Mouse (Mus musculus) Patski (cell line): ENCODE data around the gene Hnrnpk. TPM values are rescaled to one million over a fixed set of nuclear protein-coding genes. Genes with fewer than 3 reads are reported as not detected.
"Not testable (repeated sequence)": the region's sequence is repeated elsewhere in the genome, so short reads cannot be mapped to it uniquely, and the experiment has no call there.

Source experiments
- ATAC-seq: fragments of 100-300 bp; one replicate; pipeline ENCODE4 v1.8.0; 2021
- CTCF ChIA-PET: fragments of 350-600 bp; sonication (Branson Sonifier 250); formaldehyde crosslinking; loops from one replicate; lab custom pipeline; 2022; ENCODE audit warnings: inconsistent platforms; lab: Charles Lee
- POLR2A ChIA-PET: fragments of 350-600 bp; sonication (Branson Sonifier 250); formaldehyde crosslinking; loops from one replicate; lab custom pipeline; 2022; ENCODE audit warnings: antibody characterized with exemption, inconsistent platforms; lab: Charles Lee
- DNase-seq: peaks from one replicate; pipeline ENCODE4 v3.0.0-alpha.2; 2011; ENCODE audit warnings: low read depth, low spot score
- H3K27me3 ChIP-seq: fragments of 371-371 bp; one replicate; pipeline ENCODE4 v1.5.1; 2021
- CTCF ChIP-seq: fragments of 100-300 bp; IDR thresholded peaks from one replicate; pipeline ENCODE4 v1.5.1; 2021
- in situ Hi-C: fragments of 300-500 bp; cut with MboI; formaldehyde crosslinking; loops from 3 replicates; pipeline ENCODE4 v1.11.1; 2018; ENCODE audit warnings: low pct_unique_long_range_greater_than_20kb, mixed read lengths
- polyA plus RNA-seq: library from polyadenylated mRNA; unstranded; gene quantifications from one replicate; pipeline ENCODE4 v1.2.3, GENCODE M21; 2021

Gene Hnrnpk
- polyA plus RNA-seq, 1 experiment from 2014 or later: 797 TPM

DNA sequence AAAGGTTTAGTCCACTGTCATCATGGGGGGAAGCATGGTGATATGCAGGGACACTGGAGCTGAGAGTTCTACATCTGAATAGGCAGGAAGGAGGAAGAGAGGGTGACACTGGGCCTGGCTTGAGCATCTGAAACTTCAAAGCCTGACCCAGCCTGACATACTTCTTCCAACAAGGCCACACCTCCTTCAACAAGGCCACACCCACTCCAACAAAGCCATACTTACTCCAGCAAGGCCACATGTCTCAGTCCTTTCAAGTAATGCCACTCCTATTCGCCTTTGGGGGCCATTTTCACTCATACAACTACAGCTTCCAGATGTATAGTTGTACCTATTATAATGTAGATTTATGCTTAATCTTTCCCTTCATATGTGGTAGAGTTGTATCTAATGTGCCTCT is 35.5 kb downstream of the Hnrnpk start:
- no peak for ATAC-seq
- TF ChIP-seq CTCF: no peak
- H3K27me3 ChIP-seq: no peaks in the 10 kb centered on the region
- in situ Hi-C loops: no loop called here
- no peak for DNase-seq
- ChIA-PET POLR2A (interaction anchor here (0.6 kb wide), 1 partner anchor 1483 kb away, joined by 3 read pairs; no protein-coding TSS in a partner anchor), CTCF (interaction anchor here (1.2 kb wide), 1 partner anchor 152 kb away, joined by 3 read pairs; no protein-coding TSS in a partner anchor)

DNA sequence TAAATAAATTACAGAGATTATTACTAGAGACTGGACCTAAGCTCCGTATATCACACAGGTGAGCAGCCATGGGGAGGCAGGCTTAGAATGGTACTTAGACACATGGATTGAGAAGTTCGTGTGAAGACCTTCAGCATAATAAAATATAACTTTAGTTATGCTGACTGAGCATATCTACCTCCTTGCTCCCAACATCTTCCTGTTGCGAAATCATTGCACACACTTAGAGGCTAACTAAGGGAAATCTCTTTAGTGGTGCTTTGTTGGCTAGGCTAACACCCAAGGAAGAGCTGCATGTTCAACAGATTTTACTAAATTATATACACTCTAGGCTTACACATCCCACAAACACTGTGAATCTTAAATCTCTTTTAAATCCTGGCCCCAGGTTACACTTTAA is 36.8 kb downstream of the Hnrnpk start:
- in situ Hi-C loops: no loop called here
- DNase-seq: no peak
- no peaks in the 10 kb centered on the region for H3K27me3 ChIP-seq
- ChIA-PET POLR2A (no interaction called here), CTCF (no interaction called here)
- TF ChIP-seq CTCF: no peak
- ATAC-seq: no peak

DNA sequence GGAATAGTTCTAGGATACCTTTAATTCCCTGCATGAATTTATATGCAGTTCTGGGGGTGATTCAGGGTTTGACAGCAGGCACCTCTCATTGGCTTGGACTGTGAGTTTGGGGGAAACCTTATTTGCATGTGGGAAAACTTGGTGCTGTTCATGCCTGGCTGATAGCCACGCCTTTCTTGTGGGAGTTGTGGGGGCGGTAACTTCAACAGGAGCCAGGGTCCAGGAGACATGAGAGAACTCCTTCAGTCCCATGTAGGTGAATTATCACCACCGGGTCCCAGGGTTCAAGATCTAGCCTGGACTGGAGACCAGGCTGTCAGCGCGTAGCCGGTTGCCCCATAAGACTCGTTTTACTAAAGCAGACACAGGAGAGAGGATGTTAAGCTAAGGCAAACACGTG is 38.0 kb downstream of the Hnrnpk start:
- ATAC-seq, in situ Hi-C loops, DNase-seq, H3K27me3 ChIP-seq, POLR2A ChIA-PET, CTCF ChIA-PET: not testable (repeated sequence)

GRCm38 (mm10) chr13:58364353-58365175 is 38.6 kb downstream of the Hnrnpk start:
- no peak for DNase-seq

DNA sequence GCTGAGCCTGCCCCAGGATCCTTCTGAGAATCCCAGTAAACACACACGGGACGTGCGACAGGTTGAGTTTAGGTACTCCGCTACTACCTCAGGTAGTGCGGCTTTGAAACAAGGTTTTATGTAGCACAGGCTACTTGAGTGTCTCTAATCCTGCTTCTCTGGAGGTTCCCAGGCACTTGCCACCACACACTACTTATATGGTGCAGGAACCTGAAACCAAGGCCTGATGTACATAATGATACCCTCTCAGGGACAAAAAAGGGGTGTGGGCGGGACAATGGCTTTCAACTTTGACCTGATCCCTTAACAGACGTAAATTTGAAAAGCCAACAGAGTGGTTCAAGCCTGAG is 43.9 kb downstream of the Hnrnpk start:
- ATAC-seq: peak; percentile 37
- ChIA-PET POLR2A (no interaction called here), CTCF (no interaction called here)
- no peak for TF ChIP-seq CTCF
- no peaks in the 10 kb centered on the region for H3K27me3 ChIP-seq
- in situ Hi-C loops: no loop called here
- DNase-seq: no peak

More at GRCm38 (mm10) chr13:58364353-58365175, 38.6 kb downstream of the Hnrnpk start:
- no peaks in the 10 kb centered on the region for H3K27me3 ChIP-seq
- in situ Hi-C loops: no loop called here
- ChIA-PET CTCF (no interaction called here), POLR2A (no interaction called here)
- ATAC-seq: no peak
- TF ChIP-seq CTCF: no peak

GRCm38 (mm10) chr13:58358629-58359303 is 44.4 kb downstream of the Hnrnpk start, which contains the start of gene Kif27:
Gene Kif27 (minus strand): TSS chr13:58359122.
- ChIA-PET POLR2A (no interaction called here), CTCF (no interaction called here)
- in situ Hi-C loops: no loop called here
- peak; percentile 27 for DNase-seq
- H3K27me3 ChIP-seq: no peaks in the 10 kb centered on the region
- no peak for TF ChIP-seq CTCF
- ATAC-seq: peak; percentile 99

DNA sequence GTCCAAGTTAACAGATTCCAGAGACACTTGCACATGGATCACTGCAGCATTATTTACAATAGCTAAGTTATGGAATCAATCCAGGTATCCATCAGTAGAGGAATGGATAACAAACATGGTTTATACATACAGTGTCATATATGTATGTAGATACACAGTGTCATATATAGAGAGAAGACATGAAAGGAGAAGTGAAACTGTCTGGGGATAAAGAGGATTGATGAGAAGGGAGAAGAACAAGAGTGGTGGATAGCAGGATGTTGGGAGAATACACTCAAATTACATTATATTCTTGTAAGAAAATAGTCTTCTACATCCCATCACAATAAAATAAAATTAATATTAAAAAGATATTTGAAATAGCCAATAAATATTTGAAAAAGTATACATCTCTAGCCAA is 50.1 kb downstream of the Hnrnpk start:
- no peak for ATAC-seq
- no peaks in the 10 kb centered on the region for H3K27me3 ChIP-seq
- POLR2A ChIA-PET: no interaction called here
- DNase-seq: no peak
- no peak for TF ChIP-seq CTCF
- in situ Hi-C loops: no loop called here
- CTCF ChIA-PET: no interaction called here

GRCm38 (mm10) chr13:58350606-58351005 is 52.5 kb downstream of the Hnrnpk start:
- POLR2A ChIA-PET: no interaction called here
- no peak for TF ChIP-seq CTCF
- H3K27me3 ChIP-seq: no peaks in the 10 kb centered on the region
- in situ Hi-C loops: no loop called here
- CTCF ChIA-PET: no interaction called here
- ATAC-seq: no peak
- DNase-seq: no peak

DNA sequence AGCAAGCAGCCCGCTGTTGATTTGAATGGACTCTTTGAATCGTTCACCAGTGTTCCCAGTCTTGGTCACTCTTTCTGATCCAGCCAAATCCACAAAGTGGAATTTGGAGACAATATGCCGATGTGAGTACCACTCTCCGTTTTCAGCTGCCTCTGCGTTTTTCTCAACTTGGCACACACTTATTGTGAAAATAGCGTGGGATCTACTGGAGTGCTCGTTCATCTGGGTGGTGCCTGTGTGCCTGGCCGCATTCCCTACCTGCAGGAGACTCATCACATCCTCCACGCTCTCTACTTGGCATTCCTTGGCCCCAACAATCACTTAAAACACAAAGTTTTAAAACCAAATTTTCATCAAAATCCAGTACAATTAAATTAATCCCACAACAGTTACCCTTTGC is 58.6 kb downstream of the Hnrnpk start:
- in situ Hi-C loops: no loop called here
- CTCF ChIA-PET: no interaction called here
- no peak for ATAC-seq

More for the DNA sequence above, 58.6 kb downstream of the Hnrnpk start:
- POLR2A ChIA-PET: no interaction called here
- H3K27me3 ChIP-seq: no peaks in the 10 kb centered on the region
- DNase-seq: no peak
- TF ChIP-seq CTCF: no peak

Other genes starting within 250 kb of the Hnrnpk start
- 29.4 TPM for gene Idnk, start 245.7 kb downstream of the Hnrnpk start, polyA plus RNA-seq
- gene Ubqln1, start 187.7 kb downstream of the Hnrnpk start, polyA plus RNA-seq: 132 TPM
- 70.2 TPM for gene Gkap1, start 127.6 kb downstream of the Hnrnpk start, polyA plus RNA-seq
- gene Kif27, start 44.2 kb downstream of the Hnrnpk start, polyA plus RNA-seq: 1.3 TPM
- gene 2210016F16Rik, start 18.1 kb downstream of the Hnrnpk start, polyA plus RNA-seq: 5.9 TPM
- gene Rmi1, start 1.1 kb downstream of the Hnrnpk start, polyA plus RNA-seq: 19.1 TPM
- 0.01 TPM for gene Slc28a3, start 207.5 kb upstream of the Hnrnpk start, polyA plus RNA-seq